Mouse (Mus musculus) kidney, postnatal 0 days (tissue): ENCODE results near the gene 1700001C02Rik. TPM values are rescaled to one million over a fixed set of nuclear protein-coding genes. Genes with fewer than 3 reads are reported as not detected.

Experiments used
- ATAC-seq: fragments of 200-750 bp; cut with Nextera tagmentation; replicated peaks from 2 replicates; pipeline ENCODE4 v1.8.0; 2017; ENCODE audit warnings: low read depth, moderate number of reproducible peaks, moderate TSS enrichment, moderate library complexity; ENCODE audit not compliant: low FRiP score
- DNase-seq: peaks from one replicate; pipeline ENCODE4 v3.0.0-alpha.2; 2016; ENCODE audit warnings: low spot score
- H3K27ac ChIP-seq: fragments of 300-500 bp; sonication (generic); 2 replicates; pipeline ENCODE4 v1.5.1; 2014; ENCODE audit warnings: mild to moderate bottlenecking
- H3K27me3 ChIP-seq: fragments of 300-500 bp; sonication (generic); 2 replicates; pipeline ENCODE4 v1.6.1; 2014; ENCODE audit warnings: low read length, mixed read lengths; ENCODE audit not compliant: insufficient read depth
- H3K36me3 ChIP-seq: fragments of 300-500 bp; sonication (generic); 2 replicates; pipeline ENCODE4 v1.6.1; 2014; ENCODE audit warnings: low read length, mixed read lengths; ENCODE audit not compliant: insufficient read depth
- H3K4me1 ChIP-seq: fragments of 300-500 bp; sonication (generic); replicated peaks from 2 replicates; pipeline ENCODE4 v1.6.1; 2014; ENCODE audit warnings: antibody characterized with exemption, low read length, mixed read lengths; ENCODE audit not compliant: insufficient read depth
- H3K4me2 ChIP-seq: fragments of 300-500 bp; sonication (generic); 2 replicates; pipeline ENCODE4 v1.6.1; 2014; ENCODE audit warnings: mild to moderate bottlenecking, low read length, moderate library complexity, mixed read lengths
- H3K4me3 ChIP-seq: fragments of 300-500 bp; sonication (generic); replicated peaks from 2 replicates; pipeline ENCODE4 v1.5.1; 2014; ENCODE audit warnings: low read depth, low read length
- H3K9ac ChIP-seq: fragments of 300-500 bp; sonication (generic); 2 replicates; pipeline ENCODE4 v1.6.1; 2014; ENCODE audit warnings: low read depth, low read length
- H3K9me3 ChIP-seq: fragments of 300-500 bp; sonication (generic); replicated peaks from 2 replicates; pipeline ENCODE4 v1.6.1; 2016; ENCODE audit warnings: low read length, inconsistent platforms, mixed read lengths
- CTCF ChIP-seq: IDR thresholded peaks from 2 replicates; pipeline ENCODE4 v1.5.1; 2016; ENCODE audit warnings: antibody characterized with exemption, low read depth, mild to moderate bottlenecking, moderate library complexity
- WGBS: fragments of 180-500 bp; shearing (Covaris S2); extraction: QIAGEN DNeasy Blood & Tissue Kit; methylation state at CpG from one replicate; pipeline ENCODE4 v1.1.7; 2014; 5-methylcytosine and 5-hydroxymethylcytosine counted together
- polyA plus RNA-seq: library from polyadenylated mRNA; unstranded; fragments of >200 nt; fragmentation: Nextera tagmentation; extraction: Ambion mirVana; gene quantifications from 2 replicates; pipeline ENCODE4 v1.2.1, GENCODE M21; 2015

Gene 1700001C02Rik
- polyA plus RNA-seq, 1 experiment from 2014 or later = not detected

DNA sequence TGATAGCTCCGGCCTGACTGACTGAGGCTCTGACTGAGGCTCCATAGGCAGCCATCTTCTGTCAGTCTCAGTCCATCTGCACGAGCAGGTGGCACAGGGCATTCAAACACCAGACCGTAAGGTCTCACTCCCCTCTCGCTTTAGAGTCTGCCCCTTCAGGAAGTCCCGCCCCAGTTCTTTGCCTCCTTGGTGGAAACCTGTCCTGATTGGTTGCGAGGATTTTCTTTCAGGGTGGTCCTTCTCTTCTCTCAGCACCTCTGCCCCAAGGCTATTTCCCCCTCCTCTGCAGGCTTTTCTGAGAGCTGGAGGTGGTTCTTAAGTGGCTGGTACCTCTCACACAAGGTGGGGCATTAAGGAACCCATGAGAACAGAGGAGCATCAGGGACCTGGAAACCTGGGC lies 4.6 kb downstream of the 1700001C02Rik start:
- ATAC-seq (no peak), DNase-seq (no peak)
- Histone ChIP-seq H3K9me3 (no peaks in the 10 kb centered on the region), H3K4me1 (no peaks in the 10 kb centered on the region; the same call in 1 of the 2 replicates), H3K4me2 (no peak overlapping the region), H3K27ac (no peak overlapping the region), H3K36me3 (no peaks in the 10 kb centered on the region), H3K4me3 (no peak overlapping the region), H3K27me3 (no peaks in the 10 kb centered on the region), H3K9ac (no peak overlapping the region)
- no peak for TF ChIP-seq CTCF
- 54% methylated on average over 6 of the region's 6 CpGs for WGBS

DNA sequence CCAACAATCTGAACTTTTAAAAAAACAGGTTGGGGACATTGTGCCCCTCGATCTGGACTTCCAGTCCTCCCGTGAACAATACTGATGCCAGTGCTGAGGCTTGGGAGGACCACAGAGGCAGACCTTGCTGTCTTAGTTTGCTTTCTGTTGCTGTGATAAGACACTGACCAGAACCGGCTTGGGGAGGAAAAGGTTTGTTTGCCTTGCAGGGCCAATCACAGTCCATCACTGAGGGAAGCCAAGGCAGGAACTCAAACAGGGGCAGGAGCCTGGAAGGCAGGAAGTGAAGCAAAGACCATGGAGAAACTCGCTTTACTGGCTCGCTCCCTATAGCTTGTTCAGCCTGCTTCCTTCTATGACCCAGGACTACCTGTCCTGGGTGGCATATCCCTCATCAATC lies 6.3 kb downstream of the 1700001C02Rik start:
- TF ChIP-seq CTCF = no peak
- no peak overlapping the region for H3K27ac ChIP-seq
- H3K27me3 ChIP-seq = no peaks in the 10 kb centered on the region
- no peaks in the 10 kb centered on the region for H3K4me1 ChIP-seq
- DNase-seq (no peak), ATAC-seq (no peak)
- H3K4me3 ChIP-seq = no peak overlapping the region
- no peaks in the 10 kb centered on the region for H3K36me3 ChIP-seq
- WGBS = 71% methylated on average over 5 of the region's 5 CpGs
- H3K9me3 ChIP-seq = no peaks in the 10 kb centered on the region
- no peak overlapping the region for H3K4me2 ChIP-seq
- H3K9ac ChIP-seq = no peak overlapping the region

DNA sequence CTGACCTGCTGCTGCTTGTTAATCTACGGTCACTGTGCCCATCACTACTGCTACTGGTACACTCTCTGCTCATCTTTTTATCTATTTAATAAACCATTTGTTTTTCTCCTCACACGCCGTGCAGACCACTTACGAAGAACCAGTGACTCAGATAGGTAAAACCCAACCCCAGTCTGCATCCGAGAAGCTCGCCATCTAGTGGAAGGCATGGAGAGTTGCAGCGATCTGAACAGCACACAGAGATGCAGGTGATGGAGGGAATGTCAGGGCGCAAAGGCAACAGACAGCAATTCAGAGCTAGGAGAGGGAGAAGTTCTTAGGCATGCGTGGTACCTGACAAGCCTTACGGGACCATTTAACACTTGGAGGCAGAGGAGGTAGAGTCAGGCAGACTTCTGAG lies 10.7 kb downstream of the 1700001C02Rik start:
- H3K9me3 ChIP-seq = no peaks in the 10 kb centered on the region

DNA sequence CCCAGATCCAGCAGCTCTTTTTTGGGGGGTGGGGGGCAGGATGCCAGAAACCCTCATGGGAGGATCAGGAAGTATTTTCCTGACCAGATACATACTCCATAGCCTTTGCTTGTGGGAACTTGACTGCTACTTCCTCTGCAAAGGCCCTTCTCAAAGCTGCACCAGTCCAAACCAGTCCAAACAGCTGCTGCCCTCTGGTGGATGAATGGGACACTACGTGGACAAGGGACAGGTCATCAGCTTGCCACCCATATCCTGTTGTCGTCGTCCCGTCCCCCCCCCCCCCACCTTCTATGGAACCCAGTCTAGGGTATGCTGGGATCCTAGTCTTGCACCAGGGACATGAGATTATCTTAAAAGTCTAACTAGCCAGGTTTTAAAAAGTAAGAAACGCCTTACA lies 16.5 kb downstream of the 1700001C02Rik start:
- Histone ChIP-seq H3K9me3 (no peaks in the 10 kb centered on the region), H3K4me2 (no peak overlapping the region), H3K27ac (no peak overlapping the region), H3K4me1 (no peaks in the 10 kb centered on the region), H3K9ac (no peak overlapping the region), H3K27me3 (no peaks in the 10 kb centered on the region), H3K36me3 (no peaks in the 10 kb centered on the region), H3K4me3 (no peak overlapping the region)
- peak; percentile 84 for TF ChIP-seq CTCF
- DNase-seq = peak; percentile 84
- WGBS = 14% methylated on average over 5 of the region's 5 CpGs
- peak; percentile 66 for ATAC-seq

More for the DNA sequence above, 10.7 kb downstream of the 1700001C02Rik start:
- Histone ChIP-seq H3K4me3 (no peak overlapping the region), H3K27ac (no peak overlapping the region), H3K4me1 (no peaks in the 10 kb centered on the region), H3K36me3 (no peaks in the 10 kb centered on the region), H3K4me2 (no peak overlapping the region), H3K27me3 (no peaks in the 10 kb centered on the region), H3K9ac (no peak overlapping the region)
- peak; percentile 51 for DNase-seq
- ATAC-seq = no peak
- WGBS = 41% methylated on average over 10 of the region's 10 CpGs
- TF ChIP-seq CTCF = peak; percentile 90

DNA sequence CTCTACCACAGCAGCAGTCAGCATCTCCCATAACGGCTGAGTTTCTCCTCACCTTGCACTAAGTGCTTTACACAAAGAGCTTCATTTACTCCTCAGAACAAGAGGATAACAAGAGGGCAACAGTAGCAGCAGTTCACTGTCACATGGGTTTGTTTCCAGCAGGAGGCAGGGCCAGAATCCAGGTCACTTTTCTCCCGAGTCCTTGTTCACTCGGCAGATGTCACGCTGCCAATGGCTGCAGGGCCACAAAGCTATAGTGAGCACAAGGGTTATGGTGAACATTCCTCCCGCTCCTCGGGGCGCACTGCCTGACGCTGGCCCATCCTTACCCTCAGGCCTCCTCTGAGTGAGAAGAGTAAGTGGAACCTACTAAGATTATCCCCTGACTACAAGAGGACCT lies 17.7 kb downstream of the 1700001C02Rik start:
- DNase-seq (no peak), ATAC-seq (no peak)
- Histone ChIP-seq H3K36me3 (no peaks in the 10 kb centered on the region), H3K4me1 (no peaks in the 10 kb centered on the region), H3K4me2 (no peak overlapping the region), H3K27ac (no peak overlapping the region), H3K4me3 (no peak overlapping the region), H3K9me3 (no peaks in the 10 kb centered on the region), H3K27me3 (no peaks in the 10 kb centered on the region), H3K9ac (no peak overlapping the region)
- no peak for TF ChIP-seq CTCF
- 82% methylated on average over 8 of the region's 8 CpGs for WGBS

DNA sequence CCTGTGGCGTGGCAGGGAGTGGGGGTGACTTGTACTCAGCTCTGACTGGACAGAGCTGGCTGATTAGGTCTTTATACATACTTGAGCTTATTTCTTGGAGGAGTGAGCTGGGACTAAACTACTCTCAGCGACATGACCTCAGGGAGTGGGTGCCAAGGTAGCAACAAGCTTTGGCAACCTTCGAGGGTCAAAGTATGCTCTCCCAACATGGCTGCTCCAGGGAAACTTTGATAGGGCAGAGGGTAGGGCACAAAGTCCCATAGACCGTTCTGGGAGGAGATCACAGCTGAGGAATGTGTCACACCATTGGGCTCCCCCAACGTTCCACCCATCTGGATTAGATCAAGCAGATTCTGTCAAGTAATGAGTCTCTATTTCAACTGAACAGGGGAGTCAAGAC lies 18.7 kb downstream of the 1700001C02Rik start:
- TF ChIP-seq CTCF = no peak
- Histone ChIP-seq H3K9me3 (no peaks in the 10 kb centered on the region), H3K9ac (no peak overlapping the region), H3K27me3 (no peaks in the 10 kb centered on the region), H3K4me3 (no peak overlapping the region), H3K4me2 (no peak overlapping the region), H3K36me3 (no peaks in the 10 kb centered on the region), H3K4me1 (no peaks in the 10 kb centered on the region), H3K27ac (no peak overlapping the region)
- DNase-seq = no peak
- no peak for ATAC-seq
- WGBS = 62% methylated on average over 5 of the region's 5 CpGs

DNA sequence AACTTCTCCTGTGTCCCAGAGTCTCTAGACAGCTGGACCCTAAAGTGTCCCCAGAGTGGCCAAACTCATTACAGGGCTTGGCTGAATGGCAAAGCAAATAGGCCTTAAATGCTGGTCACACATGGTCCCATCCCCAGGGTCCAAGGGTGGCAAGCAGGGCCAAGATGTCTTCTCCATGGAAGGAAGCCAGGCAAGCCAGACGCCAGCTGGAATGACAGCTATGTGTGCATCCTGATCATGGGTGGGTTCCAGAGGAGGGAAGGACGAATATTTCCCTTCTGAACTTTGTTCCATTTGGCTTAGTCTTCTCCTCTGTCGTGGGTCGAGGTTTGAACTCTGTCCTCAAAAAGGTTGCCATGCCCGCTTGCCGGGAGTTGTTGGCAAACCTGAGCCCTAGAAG lies 19.3 kb downstream of the 1700001C02Rik start:
- Histone ChIP-seq H3K27me3 (no peaks in the 10 kb centered on the region), H3K4me2 (no peak overlapping the region), H3K9me3 (no peaks in the 10 kb centered on the region), H3K4me1 (no peaks in the 10 kb centered on the region), H3K4me3 (no peak overlapping the region), H3K9ac (no peak overlapping the region), H3K36me3 (no peaks in the 10 kb centered on the region), H3K27ac (no peak overlapping the region)
- TF ChIP-seq CTCF = no peak
- ATAC-seq (no peak), DNase-seq (no peak)
- WGBS = 66% methylated on average over 6 of the region's 6 CpGs
